Mouse (Mus musculus) hindbrain, embryonic 15.5 days (tissue): ENCODE results near the gene Phxr2. TPM values are rescaled to one million over a fixed set of nuclear protein-coding genes. Genes with fewer than 3 reads are reported as not detected.
A peak's percentile ranks its signal among the peaks of the same experiment; 100 is the strongest.

ENCODE experiments used
- ATAC-seq: fragments of 200-750 bp; cut with Nextera tagmentation; 2 replicates; pipeline ENCODE4 v1.8.0; 2017; ENCODE audit warnings: low read depth, moderate number of reproducible peaks, moderate TSS enrichment; ENCODE audit not compliant: low FRiP score
- H3K27ac ChIP-seq: fragments of 300-500 bp; sonication (generic); replicated peaks from 2 replicates; pipeline ENCODE4 v1.5.1; 2015; ENCODE audit warnings: mild to moderate bottlenecking, inconsistent platforms
- H3K27me3 ChIP-seq: fragments of 300-500 bp; sonication (generic); 2 replicates; pipeline ENCODE4 v1.6.1; 2015; ENCODE audit warnings: control low read depth, inconsistent platforms
- H3K36me3 ChIP-seq: fragments of 300-500 bp; sonication (generic); 2 replicates; pipeline ENCODE4 v1.6.1; 2015; ENCODE audit warnings: control low read depth, inconsistent platforms
- H3K4me1 ChIP-seq: fragments of 300-500 bp; sonication (generic); replicated peaks from 2 replicates; pipeline ENCODE4 v1.6.1; 2015; ENCODE audit warnings: control low read depth, inconsistent platforms
- H3K4me2 ChIP-seq: fragments of 300-500 bp; sonication (generic); 2 replicates; pipeline ENCODE4 v1.6.1; 2015; ENCODE audit warnings: moderate library complexity, mild to moderate bottlenecking, inconsistent platforms
- H3K4me3 ChIP-seq: fragments of 300-500 bp; sonication (generic); 2 replicates; pipeline ENCODE4 v1.5.1; 2015; ENCODE audit warnings: mild to moderate bottlenecking, inconsistent platforms
- H3K9ac ChIP-seq: fragments of 300-500 bp; sonication (generic); 2 replicates; pipeline ENCODE4 v1.6.1; 2015; ENCODE audit warnings: inconsistent platforms
- H3K9me3 ChIP-seq: fragments of 300-500 bp; sonication (generic); 2 replicates; pipeline ENCODE4 v1.6.1; 2016; ENCODE audit warnings: control low read depth, inconsistent platforms
- WGBS: fragments of 180-500 bp; shearing (Covaris S2); methylation state at CpG from one replicate; pipeline ENCODE4 v1.1.7; 2015; 5-methylcytosine and 5-hydroxymethylcytosine counted together
- polyA plus RNA-seq: library from polyadenylated mRNA; unstranded; fragments of >200 nt; fragmentation: Nextera tagmentation; extraction: Ambion mirVana; gene quantifications from 2 replicates; pipeline ENCODE4 v1.2.1, GENCODE M21; 2015

The Phxr2 gene
- polyA plus RNA-seq, 1 experiment from 2014 or later = not detected

DNA sequence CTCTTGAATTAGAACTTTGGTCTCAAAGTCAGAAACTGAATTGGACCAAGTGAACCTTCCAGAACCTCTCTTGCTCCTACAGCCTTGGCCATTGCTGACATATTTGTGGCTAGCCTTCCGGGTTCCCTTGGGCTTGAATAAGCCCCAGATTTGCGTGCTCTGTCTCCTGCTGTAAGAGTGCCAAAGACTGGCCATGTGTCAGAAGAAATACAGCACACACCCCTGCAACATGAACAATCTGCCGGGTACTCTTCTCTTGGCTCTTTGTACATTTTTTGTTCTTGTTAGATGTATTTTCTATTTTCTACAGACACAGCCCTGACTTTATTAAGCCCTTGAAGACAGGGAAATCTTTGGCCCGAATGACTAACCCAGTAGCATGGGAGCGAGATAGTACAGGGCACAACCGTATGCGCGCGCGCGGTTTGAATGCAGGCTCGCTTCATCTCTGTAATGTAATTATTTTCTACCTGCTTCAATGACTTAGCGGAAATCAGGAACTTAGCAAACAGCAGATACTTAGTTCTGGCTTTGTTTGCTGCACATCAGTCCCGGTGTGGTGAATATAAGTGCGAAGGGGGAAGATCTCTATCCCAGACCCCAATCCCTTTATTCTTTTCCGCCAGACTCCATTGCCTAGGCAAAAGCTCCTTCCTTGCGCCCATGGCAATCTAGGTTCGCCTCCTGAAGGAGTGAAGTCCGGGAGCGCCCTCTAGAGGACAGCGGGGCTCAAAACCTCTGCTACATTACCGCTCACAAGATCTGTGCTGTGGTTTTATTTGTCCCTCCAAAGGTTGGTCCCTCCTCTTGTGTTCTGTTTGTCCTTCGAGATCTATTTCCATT is 41.5 kb downstream of the Phxr2 start:
- H3K4me2 ChIP-seq = peak overlapping the region; percentile 36

GRCm38 (mm10) chr10:99083431-99084003 is 42.6 kb downstream of the Phxr2 start:
- Histone ChIP-seq H3K4me1 (peaks cover 3% of the 10 kb centered on the region; the same call in 1 of the 2 replicates), H3K27ac (no peak overlapping the region), H3K9ac (no peak overlapping the region), H3K9me3 (no peaks in the 10 kb centered on the region), H3K4me2 (no peak overlapping the region), H3K4me3 (no peak overlapping the region), H3K27me3 (no peaks in the 10 kb centered on the region), H3K36me3 (no peaks in the 10 kb centered on the region)
- 79% methylated on average over 14 of the region's 14 CpGs for WGBS
- ATAC-seq = no peak

More for the DNA sequence above, 41.5 kb downstream of the Phxr2 start:
- peak; percentile 72 for ATAC-seq
- no peak overlapping the region for H3K27ac ChIP-seq
- no peaks in the 10 kb centered on the region for H3K27me3 ChIP-seq
- no peak overlapping the region; the same call in 1 of the 2 replicates for H3K4me3 ChIP-seq
- peaks cover 3% of the 10 kb centered on the region; the same call in 1 of the 2 replicates for H3K4me1 ChIP-seq
- no peaks in the 10 kb centered on the region for H3K36me3 ChIP-seq
- H3K9ac ChIP-seq = no peak overlapping the region
- H3K9me3 ChIP-seq = no peaks in the 10 kb centered on the region
- 47% methylated on average over 23 of the region's 23 CpGs for WGBS

DNA sequence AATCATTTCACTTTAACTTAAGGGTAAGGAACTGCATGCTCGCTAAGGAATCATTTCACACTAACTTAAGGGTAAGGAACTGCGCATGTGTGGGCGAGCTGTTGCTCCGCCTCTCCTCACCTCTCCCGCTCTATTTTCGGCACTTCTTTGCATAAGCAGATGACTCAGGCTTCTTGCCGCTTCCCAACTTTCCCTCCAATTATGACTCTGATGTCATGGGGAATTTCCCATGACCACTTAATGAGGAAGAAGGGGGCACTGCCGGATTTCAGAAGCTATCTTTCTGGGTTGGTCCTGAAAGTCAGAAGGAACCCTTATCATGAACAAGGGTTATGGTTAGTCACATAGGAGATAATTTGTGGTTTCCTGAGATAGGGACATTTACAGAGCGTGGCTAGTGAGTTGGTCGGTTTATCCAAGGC is 44.5 kb downstream of the Phxr2 start:
- Histone ChIP-seq H3K36me3 (no peaks in the 10 kb centered on the region), H3K27ac (no peak overlapping the region), H3K4me1 (peaks cover 3% of the 10 kb centered on the region; the same call in 1 of the 2 replicates), H3K4me3 (no peak overlapping the region), H3K9ac (no peak overlapping the region), H3K9me3 (no peaks in the 10 kb centered on the region), H3K4me2 (no peak overlapping the region), H3K27me3 (no peaks in the 10 kb centered on the region)
- WGBS = 89% methylated on average over 10 of the region's 10 CpGs
- ATAC-seq = no peak

- Histone ChIP-seq H3K27me3 (no peaks in the 10 kb centered on the region), H3K4me1 (no peaks in the 10 kb centered on the region), H3K36me3 (no peaks in the 10 kb centered on the region), H3K9me3 (no peaks in the 10 kb centered on the region), H3K9ac (no peak overlapping the region), H3K4me3 (no peak overlapping the region), H3K27ac (no peak overlapping the region), H3K4me2 (no peak overlapping the region)
- ATAC-seq = no peak
- 90% methylated on average over 2 of the region's 2 CpGs for WGBS
Observed at GRCm38 (mm10) chr10:99078621-99079020, 47.5 kb downstream of the Phxr2 start.

DNA sequence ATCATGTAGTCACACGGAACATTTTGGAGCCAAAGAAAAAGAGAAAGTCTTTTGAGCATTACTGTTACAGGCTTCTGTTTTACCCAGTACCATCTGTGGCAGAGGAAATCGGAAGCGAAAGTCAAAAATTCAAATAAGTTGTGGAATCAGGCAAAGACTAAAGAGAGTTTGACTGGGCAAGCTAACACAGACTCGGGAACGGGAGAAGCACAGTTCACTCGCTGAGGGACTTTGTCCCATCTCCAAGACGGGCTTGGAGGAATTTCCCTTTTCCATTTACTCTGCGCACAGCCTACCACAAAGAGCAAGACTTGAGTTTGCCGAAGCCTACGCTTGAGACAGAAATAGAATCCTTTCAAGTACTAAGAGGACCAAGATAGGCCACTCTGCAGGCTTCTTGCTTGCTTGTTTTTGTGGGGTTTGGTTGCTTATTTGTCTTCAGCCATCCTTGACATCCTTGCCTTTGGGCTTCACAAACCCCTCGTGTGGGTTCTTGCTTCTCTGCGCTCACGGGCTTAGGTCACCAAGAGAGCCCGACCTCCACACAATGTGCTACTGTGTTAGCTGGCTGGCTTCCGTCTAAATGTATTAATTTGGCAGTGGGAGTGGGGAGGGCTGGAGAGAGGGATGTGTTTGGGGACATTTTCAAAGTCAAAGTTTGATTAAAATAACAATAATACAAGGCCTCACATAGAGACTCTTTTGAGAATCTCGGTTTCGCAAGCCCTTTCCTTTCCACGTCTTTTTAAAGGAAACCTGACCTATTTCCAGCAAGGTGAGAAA is 49.8 kb downstream of the Phxr2 start:
- no peak overlapping the region for H3K9ac ChIP-seq
- H3K27me3 ChIP-seq = no peaks in the 10 kb centered on the region
- 70% methylated on average over 18 of the region's 18 CpGs for WGBS
- H3K36me3 ChIP-seq = no peaks in the 10 kb centered on the region
- no peak for ATAC-seq
- H3K4me1 ChIP-seq = no peaks in the 10 kb centered on the region
- H3K4me2 ChIP-seq = no peak overlapping the region
- no peak overlapping the region for H3K27ac ChIP-seq
- H3K4me3 ChIP-seq = no peak overlapping the region
- H3K9me3 ChIP-seq = no peaks in the 10 kb centered on the region

Other genes starting within 250 kb of the Phxr2 start
- gene Atp2b1, start 211.9 kb downstream of the Phxr2 start, polyA plus RNA-seq = 301 and 305 TPM in 2 replicates
- 11.5 and 15.4 TPM in 2 replicates for gene Poc1b, start 19.3 kb downstream of the Phxr2 start, polyA plus RNA-seq
- 3.0 and 3.3 TPM in 2 replicates for gene Galnt4, start 18.2 kb downstream of the Phxr2 start, polyA plus RNA-seq
- 25.4 and 28.9 TPM in 2 replicates for gene Dusp6, start 136.9 kb upstream of the Phxr2 start, polyA plus RNA-seq